Mouse (Mus musculus): ENCODE results near the gene Itgam.
A peak's percentile ranks its signal among the peaks of the same experiment; 100 is the strongest.

Gene Itgam

GRCm38 (mm10) chr7:128071816-128072215, 9.4 kb downstream of the Itgam start:
- DNase-seq (ENCODE audit: low read depth, low spot score): no peak
- no peaks in the 10 kb centered on the region for H3K27me3 ChIP-seq (ENCODE audit: control insufficient read depth, insufficient read depth, low read length, poor library complexity, severe bottlenecking)
- no peaks in the 10 kb centered on the region for H3K36me3 ChIP-seq (ENCODE audit: control insufficient read depth, insufficient read depth, low read length, poor library complexity, severe bottlenecking)

- H3K27me3 ChIP-seq (ENCODE audit: control insufficient read depth, insufficient read depth, low read length, poor library complexity, severe bottlenecking): no peaks in the 10 kb centered on the region
- no peak for DNase-seq (ENCODE audit: low read depth, low spot score)
- no peaks in the 10 kb centered on the region for H3K36me3 ChIP-seq (ENCODE audit: control insufficient read depth, insufficient read depth, low read length, poor library complexity, severe bottlenecking)
These were observed 17.6 kb downstream of the Itgam start for GRCm38 (mm10) chr7:128080012-128080411.

GRCm38 (mm10) chr7:128089141-128089540, 26.7 kb downstream of the Itgam start:
- no peaks in the 10 kb centered on the region for H3K27me3 ChIP-seq (ENCODE audit: control insufficient read depth, insufficient read depth, low read length, poor library complexity, severe bottlenecking)
- DNase-seq (ENCODE audit: low read depth, low spot score): no peak
- no peaks in the 10 kb centered on the region for H3K36me3 ChIP-seq (ENCODE audit: control insufficient read depth, insufficient read depth, low read length, poor library complexity, severe bottlenecking)

GRCm38 (mm10) chr7:128098135-128098534, 35.7 kb downstream of the Itgam start:
- Histone ChIP-seq H3K36me3 (ENCODE audit: control insufficient read depth, insufficient read depth, low read length, poor library complexity, severe bottlenecking) (no peaks in the 10 kb centered on the region), H3K27me3 (ENCODE audit: control insufficient read depth, insufficient read depth, low read length, poor library complexity, severe bottlenecking) (no peaks in the 10 kb centered on the region)
- peak; percentile 44 for DNase-seq (ENCODE audit: low read depth, low spot score)

- DNase-seq (ENCODE audit: low read depth, low spot score): peak; percentile 51
- Histone ChIP-seq H3K36me3 (ENCODE audit: control insufficient read depth, insufficient read depth, low read length, poor library complexity, severe bottlenecking) (no peaks in the 10 kb centered on the region), H3K27me3 (ENCODE audit: control insufficient read depth, insufficient read depth, low read length, poor library complexity, severe bottlenecking) (no peaks in the 10 kb centered on the region)
These were observed 38.4 kb downstream of the Itgam start for GRCm38 (mm10) chr7:128100742-128101357.

GRCm38 (mm10) chr7:128105246-128105645, 42.8 kb downstream of the Itgam start:
- peak; percentile 32 for DNase-seq (ENCODE audit: low read depth, low spot score)
- Histone ChIP-seq H3K36me3 (ENCODE audit: control insufficient read depth, insufficient read depth, low read length, poor library complexity, severe bottlenecking) (no peaks in the 10 kb centered on the region), H3K27me3 (ENCODE audit: control insufficient read depth, insufficient read depth, low read length, poor library complexity, severe bottlenecking) (no peaks in the 10 kb centered on the region)

GRCm38 (mm10) chr7:128107462-128107861, 45.0 kb downstream of the Itgam start:
- Histone ChIP-seq H3K27me3 (ENCODE audit: control insufficient read depth, insufficient read depth, low read length, poor library complexity, severe bottlenecking) (no peaks in the 10 kb centered on the region), H3K36me3 (ENCODE audit: control insufficient read depth, insufficient read depth, low read length, poor library complexity, severe bottlenecking) (no peaks in the 10 kb centered on the region)
- no peak for DNase-seq (ENCODE audit: low read depth, low spot score)

GRCm38 (mm10) chr7:128110314-128110713, 47.9 kb downstream of the Itgam start:
- DNase-seq (ENCODE audit: low read depth, low spot score): peak; percentile 48
- Histone ChIP-seq H3K27me3 (ENCODE audit: control insufficient read depth, insufficient read depth, low read length, poor library complexity, severe bottlenecking) (no peaks in the 10 kb centered on the region), H3K36me3 (ENCODE audit: control insufficient read depth, insufficient read depth, low read length, poor library complexity, severe bottlenecking) (no peaks in the 10 kb centered on the region)

- no peaks in the 10 kb centered on the region for H3K27me3 ChIP-seq (ENCODE audit: control insufficient read depth, insufficient read depth, low read length, poor library complexity, severe bottlenecking)
- DNase-seq (ENCODE audit: low read depth, low spot score): no peak
- H3K36me3 ChIP-seq (ENCODE audit: control insufficient read depth, insufficient read depth, low read length, poor library complexity, severe bottlenecking): no peaks in the 10 kb centered on the region
These were observed 49.7 kb downstream of the Itgam start for GRCm38 (mm10) chr7:128112131-128112530.

GRCm38 (mm10) chr7:128114371-128115105, 52.1 kb downstream of the Itgam start:
- no peak for DNase-seq (ENCODE audit: low read depth, low spot score)
- Histone ChIP-seq H3K27me3 (ENCODE audit: control insufficient read depth, insufficient read depth, low read length, poor library complexity, severe bottlenecking) (no peaks in the 10 kb centered on the region), H3K36me3 (ENCODE audit: control insufficient read depth, insufficient read depth, low read length, poor library complexity, severe bottlenecking) (no peaks in the 10 kb centered on the region)

GRCm38 (mm10) chr7:128115211-128115958, 52.9 kb downstream of the Itgam start:
- DNase-seq (ENCODE audit: low read depth, low spot score): peak; percentile 61

GRCm38 (mm10) chr7:128116396-128116795, 54.0 kb downstream of the Itgam start:
- no peaks in the 10 kb centered on the region for H3K27me3 ChIP-seq (ENCODE audit: control insufficient read depth, insufficient read depth, low read length, poor library complexity, severe bottlenecking)
- H3K36me3 ChIP-seq (ENCODE audit: control insufficient read depth, insufficient read depth, low read length, poor library complexity, severe bottlenecking): no peaks in the 10 kb centered on the region
- DNase-seq (ENCODE audit: low read depth, low spot score): no peak

More at GRCm38 (mm10) chr7:128115211-128115958, 52.9 kb downstream of the Itgam start:
- Histone ChIP-seq H3K36me3 (ENCODE audit: control insufficient read depth, insufficient read depth, low read length, poor library complexity, severe bottlenecking) (no peaks in the 10 kb centered on the region), H3K27me3 (ENCODE audit: control insufficient read depth, insufficient read depth, low read length, poor library complexity, severe bottlenecking) (no peaks in the 10 kb centered on the region)

- H3K36me3 ChIP-seq (ENCODE audit: control insufficient read depth, insufficient read depth, low read length, poor library complexity, severe bottlenecking): no peaks in the 10 kb centered on the region
- no peaks in the 10 kb centered on the region for H3K27me3 ChIP-seq (ENCODE audit: control insufficient read depth, insufficient read depth, low read length, poor library complexity, severe bottlenecking)
- no peak for DNase-seq (ENCODE audit: low read depth, low spot score)
These were observed 57.5 kb downstream of the Itgam start for GRCm38 (mm10) chr7:128119726-128120490.
